Mouse (Mus musculus) brain, adult 2 months (tissue): ENCODE measurements around the gene Trim60.
"Not testable (repeated sequence)": the region's sequence is repeated elsewhere in the genome, so short reads cannot be mapped to it uniquely, and the experiment has no call there.

Experiments used
- DNase-seq: peaks from one replicate; pipeline ENCODE4 v3.0.0; 2011; ENCODE audit warnings: low read depth, low spot score

The Trim60 gene

GRCm38 (mm10) chr8:65018423-65018822 lies at the start of gene Trim60, which contains the start of gene Trim61:
TSS of gene Trim60 (minus strand) at chr8:65018584.
TSS of gene Trim61 (minus strand) at chr8:65018523.
- DNase-seq: no peak

- DNase-seq: no peak
Observed at GRCm38 (mm10) chr8:65067694-65068472, 49.5 kb upstream of the Trim60 start.

- DNase-seq: no peak
Observed at GRCm38 (mm10) chr8:65067031-65067430, 48.6 kb upstream of the Trim60 start.

- no peak for DNase-seq
Observed at GRCm38 (mm10) chr8:65065622-65066021, 47.2 kb upstream of the Trim60 start.

- DNase-seq: no peak
Observed at GRCm38 (mm10) chr8:65064071-65064470, 45.7 kb upstream of the Trim60 start.

- no peak for DNase-seq
Observed at GRCm38 (mm10) chr8:65062195-65062594, 43.8 kb upstream of the Trim60 start.

GRCm38 (mm10) chr8:65056722-65057121 lies 38.3 kb upstream of the Trim60 start:
- DNase-seq: no peak

GRCm38 (mm10) chr8:65053968-65054367 lies 35.6 kb upstream of the Trim60 start:
- DNase-seq: no peak

GRCm38 (mm10) chr8:65053554-65053953 lies 35.2 kb upstream of the Trim60 start:
- no peak for DNase-seq

GRCm38 (mm10) chr8:65047801-65048200 lies 29.4 kb upstream of the Trim60 start:
- no peak for DNase-seq

GRCm38 (mm10) chr8:65047193-65047592 lies 28.8 kb upstream of the Trim60 start:
- no peak for DNase-seq

GRCm38 (mm10) chr8:65046565-65046964 lies 28.2 kb upstream of the Trim60 start:
- no peak for DNase-seq

GRCm38 (mm10) chr8:65037117-65037533 lies 18.7 kb upstream of the Trim60 start, which contains the start of gene Apela:
TSS of gene Apela (minus strand) at chr8:65037336.
- peak; percentile 23 for DNase-seq

GRCm38 (mm10) chr8:65034136-65034535 lies 15.8 kb upstream of the Trim60 start:
- DNase-seq: no peak

- no peak for DNase-seq
Observed at GRCm38 (mm10) chr8:65033056-65033455, 14.7 kb upstream of the Trim60 start.

GRCm38 (mm10) chr8:65032107-65032506 lies 13.7 kb upstream of the Trim60 start:
- no peak for DNase-seq

GRCm38 (mm10) chr8:65030735-65031485 lies 12.5 kb upstream of the Trim60 start:
- DNase-seq: no peak

- DNase-seq: no peak
Observed at GRCm38 (mm10) chr8:65029776-65030175, 11.4 kb upstream of the Trim60 start.

GRCm38 (mm10) chr8:65028959-65029686 lies 10.7 kb upstream of the Trim60 start:
- DNase-seq: no peak

- DNase-seq: peak; percentile 59
Observed at GRCm38 (mm10) chr8:65022485-65022884, 4.1 kb upstream of the Trim60 start.

- not testable (repeated sequence) for DNase-seq
Observed at GRCm38 (mm10) chr8:65007616-65008015, 10.8 kb downstream of the Trim60 start.

- DNase-seq: no peak
Observed at GRCm38 (mm10) chr8:64998806-64999365, 19.5 kb downstream of the Trim60 start.
